ENCODE assay signal across 24 mouse cellular contexts in the genomic region with DNA sequence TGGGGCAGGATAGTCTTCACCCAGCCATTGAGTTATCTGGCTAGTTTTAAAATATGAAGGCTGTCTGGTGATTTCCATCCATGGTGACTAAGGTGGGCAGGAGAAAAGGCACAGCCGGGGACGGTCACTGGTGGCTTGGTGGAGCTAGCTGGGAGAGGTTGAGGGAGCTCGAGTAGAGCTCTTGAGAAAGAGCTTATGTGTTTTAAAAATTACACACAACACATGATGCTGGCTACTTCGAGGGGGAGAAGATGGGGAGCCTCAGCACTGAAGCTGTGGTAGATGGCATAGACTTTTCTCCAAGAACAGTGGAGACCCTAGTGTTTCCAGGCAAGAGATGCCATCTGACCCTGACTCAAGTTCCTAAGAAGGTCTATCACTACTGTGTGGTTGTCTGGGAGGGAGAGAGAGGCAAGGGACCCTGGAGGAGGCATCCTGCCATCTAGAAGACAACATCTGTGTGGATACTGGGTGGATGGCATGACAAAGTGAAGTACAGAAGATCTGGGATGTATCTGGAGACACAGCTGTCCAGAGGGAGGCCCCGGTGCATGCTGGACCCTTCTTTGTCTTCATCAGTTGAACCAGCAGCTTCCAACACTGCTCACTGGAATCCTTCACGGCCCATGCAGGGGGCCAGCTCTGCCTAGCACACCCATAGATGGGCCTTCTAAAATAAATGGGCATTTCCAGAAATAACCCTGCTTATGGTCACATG. TPM values are rescaled to one million over a fixed set of nuclear protein-coding genes. Genes with fewer than 3 reads are reported as not detected.
DNase-seq lines count a peak whose midpoint lies in the region; ATAC-seq and TF ChIP-seq lines count a peak whose summit lies in the region.
"Had no signal": no experiment of that assay in that cellular context is flagged by ENCODE, and none has a peak within 500 bp of the region (broad histone marks: within the 10 kb centered on the region; RNA-seq: fewer than 3 reads in every experiment).

No protein-coding gene starts in this region.

- DNase-seq in heart, postnatal 0 days (ENCODE audit: low spot score) = no peak
- DNase-seq in thymus, postnatal 0 days (ENCODE audit: low spot score) = peak; percentile 40
- DNase-seq in thymus, adult 18-20 months = no peak
- peak; percentile 62 for DNase-seq in thymus, postnatal 25 days
- no peak for DNase-seq in cerebellum, postnatal 4 days (ENCODE audit: low spot score in 2 of 2)
- DNase-seq: adrenal gland, adult 2 months; B cell, adult 2 months; cerebellum, adult 11 months; cerebellum, adult 2 months; cerebellum, postnatal 10 days; cerebellum, postnatal 36 days; gastrocnemius, adult 2 months; gastrocnemius, postnatal 14 days; heart, adult 2 months; heart, postnatal 14 days had no signal

- 89% methylated on average over 6 of the region's 6 CpGs for WGBS in heart, postnatal 0 days
- WGBS in heart, embryonic 12.5 days = 82% methylated on average over 6 of the region's 6 CpGs

- H3K4me3 ChIP-seq in heart, postnatal 0 days (ENCODE audit: low read depth, low read length) = peak overlapping the region; percentile 31; the same call in 1 of the 2 replicates
- no peak overlapping the region for H3K4me3 ChIP-seq in heart, embryonic 12.5 days
- H3K4me3 ChIP-seq: forebrain, embryonic 10.5 days; forebrain, embryonic 13.5 days; gastrocnemius, adult 2 months; heart, adult 2 months; heart, embryonic 10.5 days; hindbrain, embryonic 12.5 days; hindbrain, embryonic 15.5 days had no signal

- no peaks in the 10 kb centered on the region; the same call in 1 of the 2 replicates for H3K36me3 ChIP-seq in heart, postnatal 0 days (replicated peaks; ENCODE audit: control insufficient read depth, insufficient read depth, low read length)
- 0 out of 2 replicates have a peak, but pooled peaks cover 7% of the 10 kb centered on the region for H3K36me3 ChIP-seq in heart, embryonic 12.5 days
- H3K36me3 ChIP-seq: hindbrain, embryonic 12.5 days; hindbrain, embryonic 15.5 days had no signal

- H3K9ac ChIP-seq in heart, postnatal 0 days (replicated peaks; ENCODE audit: low read depth, low read length) = no peak overlapping the region; the same call in 1 of the 2 replicates
- no peak overlapping the region for H3K9ac ChIP-seq in heart, embryonic 12.5 days
- H3K9ac ChIP-seq: forebrain, embryonic 13.5 days; hindbrain, embryonic 12.5 days; hindbrain, embryonic 15.5 days had no signal

- H3K27me3 ChIP-seq in heart, postnatal 0 days (ENCODE audit: control insufficient read depth, insufficient read depth, low read length) = peaks cover 10% of the 10 kb centered on the region; the same call in 1 of the 2 replicates
- H3K27me3 ChIP-seq in heart, embryonic 12.5 days (replicated peaks) = no peaks in the 10 kb centered on the region

- no peak overlapping the region; the same call in 1 of the 2 replicates for H3K27ac ChIP-seq in heart, postnatal 0 days (ENCODE audit: low read depth)
- H3K27ac ChIP-seq in heart, embryonic 12.5 days (ENCODE audit: poor library complexity, severe bottlenecking) = no peak overlapping the region
- H3K27ac ChIP-seq: forebrain, embryonic 10.5 days; forebrain, embryonic 13.5 days; gastrocnemius, adult 2 months; heart, adult 2 months; heart, embryonic 10.5 days; hindbrain, embryonic 12.5 days; hindbrain, embryonic 15.5 days had no signal

- H3K4me2 ChIP-seq in heart, postnatal 0 days (ENCODE audit: low read depth, low read length) = peak overlapping the region; percentile 20; the same call in 1 of the 2 replicates
- H3K4me2 ChIP-seq in heart, embryonic 12.5 days = no peak overlapping the region
- H3K4me2 ChIP-seq: forebrain, embryonic 13.5 days; hindbrain, embryonic 12.5 days; hindbrain, embryonic 15.5 days had no signal

- no peak for TF ChIP-seq CTCF in heart, postnatal 0 days (IDR thresholded peaks at IDR 0.05; ENCODE audit: low read depth)

- no peaks in the 10 kb centered on the region for H3K9me3 ChIP-seq in heart, postnatal 0 days (replicated peaks; ENCODE audit: control insufficient read depth, low read length)
- H3K9me3 ChIP-seq in heart, embryonic 12.5 days (replicated peaks) = no peaks in the 10 kb centered on the region
- H3K9me3 ChIP-seq: forebrain, embryonic 10.5 days; forebrain, embryonic 13.5 days; heart, embryonic 10.5 days; hindbrain, embryonic 12.5 days; hindbrain, embryonic 15.5 days had no signal

- TF ChIP-seq EP300 in heart, postnatal 0 days (IDR thresholded peaks at IDR 0.05; ENCODE audit: low read depth) = no peak

- peaks cover 19% of the 10 kb centered on the region for H3K4me1 ChIP-seq in heart, postnatal 0 days (ENCODE audit: control insufficient read depth, insufficient read depth)
- H3K4me1 ChIP-seq in heart, embryonic 12.5 days (replicated peaks) = peaks cover 32% of the 10 kb centered on the region

- no peak for ATAC-seq in heart, postnatal 0 days (ENCODE audit: insufficient read depth, low read depth)
- no peak for ATAC-seq in heart, embryonic 12.5 days (ENCODE audit: insufficient number of reproducible peaks, low FRiP score)
- no peak for ATAC-seq in frontal cortex, adult (ENCODE audit: low TSS enrichment)
- ATAC-seq: CD4-positive, CD25-positive, alpha-beta regulatory T cell, adult 4 months; forebrain, embryonic 13.5 days; forebrain, embryonic 16.5 days had no signal

RNA-seq across cellular contexts. Expression of a gene that starts 5.2 kb away (rescaled TPM):
- 0.15 and 5.2 TPM in 2 replicates for total RNA-seq in heart, postnatal 0 days (2014; rRNA removed; ENCODE audit: low replicate concordance)
- 0.88 and 1.1 TPM in 2 replicates for polyA plus RNA-seq in heart, postnatal 0 days (2015; fragmentation: Nextera tagmentation; extraction: Ambion mirVana)
- 6.3 and 6.5 TPM in 2 replicates for polyA plus RNA-seq in heart, embryonic 12.5 days (2016; fragmentation: Nextera tagmentation; extraction: Ambion mirVana)
- 1,084 and 1,272 TPM in 2 replicates for polyA plus RNA-seq in thymus, postnatal 0 days (2015; fragmentation: Nextera tagmentation; extraction: Ambion mirVana)

RNA-seq across cellular contexts. Expression of a gene that starts 45.8 kb away (rescaled TPM):
- total RNA-seq in heart, postnatal 0 days (2014; rRNA removed; ENCODE audit: low replicate concordance) = 158 and 163 TPM in 2 replicates
- 492 and 524 TPM in 2 replicates for polyA plus RNA-seq in heart, postnatal 0 days (2015; fragmentation: Nextera tagmentation; extraction: Ambion mirVana)
- 530 and 532 TPM in 2 replicates for polyA plus RNA-seq in heart, embryonic 12.5 days (2016; fragmentation: Nextera tagmentation; extraction: Ambion mirVana)
- 1,041 and 1,103 TPM in 2 replicates for polyA plus RNA-seq in thymus, postnatal 0 days (2015; fragmentation: Nextera tagmentation; extraction: Ambion mirVana)

Comparison
In these comparisons a context has a peak if more than half of its experiments do, and no peak if none do; other contexts are left out.
1. DNase-seq: peak in thymus, postnatal 0 days (single experiment) and thymus, postnatal 25 days (single experiment); none in heart, postnatal 0 days (single experiment), thymus, adult 18-20 months (0 of 2) and cerebellum, postnatal 4 days (0 of 2).
2. RNA of a gene that starts 5.2 kb away (polyA plus RNA-seq): 1,084 to 1,272 TPM in thymus, postnatal 0 days; 6.3 to 6.5 TPM in heart, embryonic 12.5 days and 0.88 to 1.1 TPM in heart, postnatal 0 days; every median in the first group is over 100 times any median in the second.